Mouse (Mus musculus) bone marrow macrophage, adult 2 months (primary cell): ENCODE measurements around the gene Duoxa2.

Experiments used
- CTCF ChIP-seq: IDR thresholded peaks from 2 replicates; pipeline ENCODE4 v1.5.1; 2012; ENCODE audit warnings: low read depth, mild to moderate bottlenecking, low read length, moderate library complexity
- POLR2A ChIP-seq: IDR thresholded peaks from 2 replicates; pipeline ENCODE4 v1.6.1; 2012; ENCODE audit warnings: mild to moderate bottlenecking, low read depth, low read length, borderline replicate concordance

DNA sequence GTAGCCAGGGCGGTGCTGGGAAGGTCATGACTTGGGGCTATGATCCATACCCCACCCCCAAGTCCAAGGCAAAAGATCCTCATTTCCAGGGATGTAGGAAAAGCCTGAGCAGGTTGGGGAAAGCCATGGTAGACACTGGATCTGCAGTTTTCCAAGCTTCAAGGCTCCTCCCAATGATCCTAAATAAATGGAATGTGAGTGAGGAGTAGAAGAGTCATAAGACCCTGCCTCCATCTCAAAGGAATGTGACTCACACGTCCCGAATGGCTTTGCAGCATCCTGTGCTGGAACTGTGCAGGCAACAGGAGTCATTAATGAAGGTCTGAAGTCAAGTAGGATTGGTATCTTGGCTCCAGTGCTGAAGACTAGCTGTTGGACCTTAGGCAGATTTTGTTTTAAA lies 29.3 kb downstream of the Duoxa2 start:
- TF ChIP-seq CTCF (no peak), POLR2A (no peak)
